Mouse (Mus musculus): ENCODE measurements at regions not wholly inside any gene's neighbourhood (a gene's known extent, or its start where the extent isn't known, plus 50 kb on each side); places are given as distances from the start of the nearest gene placed in this dataset.

DNA sequence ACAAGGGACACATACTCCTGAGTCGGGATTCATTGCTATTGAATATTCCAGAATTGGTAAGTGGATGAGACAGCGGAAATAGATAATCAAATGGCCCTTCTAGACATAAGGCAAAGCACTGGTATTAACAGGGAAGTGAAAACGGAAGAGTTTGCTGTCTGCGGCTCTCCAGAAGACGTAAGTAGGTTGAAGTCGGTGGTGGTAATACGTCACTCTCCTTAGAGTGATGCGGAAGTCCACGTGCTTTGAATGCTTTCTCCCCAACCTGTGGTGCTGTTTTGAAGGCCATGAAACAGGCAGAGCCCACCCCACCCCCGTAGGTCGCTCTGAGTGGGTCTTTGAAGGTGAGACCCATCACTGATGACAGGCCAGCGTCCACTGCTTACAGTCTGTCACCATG is 308.0 kb upstream of the Tbx3 start:
- Histone ChIP-seq H3K9ac (no peak overlapping the region), H3K27me3 (ENCODE audit: insufficient read depth, low read length) (no peaks in the 10 kb centered on the region), H3K36me3 (ENCODE audit: insufficient read depth) (no peaks in the 10 kb centered on the region), H3K4me2 (ENCODE audit: low read depth) (no peak overlapping the region), H3K27ac (ENCODE audit: low read depth, low read length) (no peak overlapping the region), H3K4me3 (ENCODE audit: low read depth, low read length) (no peak overlapping the region), H3K4me1 (ENCODE audit: insufficient read depth) (no peaks in the 10 kb centered on the region), H3K9me3 (ENCODE audit: low read length) (no peaks in the 10 kb centered on the region)
- 81% methylated on average over 12 of the region's 12 CpGs for WGBS
- no peak for TF ChIP-seq CTCF (IDR thresholded peaks at IDR 0.05; ENCODE audit: low read depth)
- no peak for ATAC-seq
- DNase-seq, result no peak

- no peaks in the 10 kb centered on the region for H3K4me1 ChIP-seq (ENCODE audit: insufficient read depth)
- no peaks in the 10 kb centered on the region for H3K9me3 ChIP-seq (ENCODE audit: low read length)
- no peak for TF ChIP-seq CTCF (IDR thresholded peaks at IDR 0.05; ENCODE audit: low read depth)
- WGBS, result 50% methylated on average over 4 of the region's 4 CpGs
- no peaks in the 10 kb centered on the region for H3K36me3 ChIP-seq (ENCODE audit: insufficient read depth)
- DNase-seq (no peak), ATAC-seq (no peak)
- H3K4me3 ChIP-seq (ENCODE audit: low read depth, low read length), result no peak overlapping the region
- no peak overlapping the region for H3K27ac ChIP-seq (ENCODE audit: low read depth, low read length)
- no peak overlapping the region for H3K9ac ChIP-seq
- H3K27me3 ChIP-seq (ENCODE audit: insufficient read depth, low read length), result no peaks in the 10 kb centered on the region
- H3K4me2 ChIP-seq (ENCODE audit: low read depth), result no peak overlapping the region
Observed at GRCm38 (mm10) chr5:119364250-119364649, 306.2 kb upstream of the Tbx3 start.

DNA sequence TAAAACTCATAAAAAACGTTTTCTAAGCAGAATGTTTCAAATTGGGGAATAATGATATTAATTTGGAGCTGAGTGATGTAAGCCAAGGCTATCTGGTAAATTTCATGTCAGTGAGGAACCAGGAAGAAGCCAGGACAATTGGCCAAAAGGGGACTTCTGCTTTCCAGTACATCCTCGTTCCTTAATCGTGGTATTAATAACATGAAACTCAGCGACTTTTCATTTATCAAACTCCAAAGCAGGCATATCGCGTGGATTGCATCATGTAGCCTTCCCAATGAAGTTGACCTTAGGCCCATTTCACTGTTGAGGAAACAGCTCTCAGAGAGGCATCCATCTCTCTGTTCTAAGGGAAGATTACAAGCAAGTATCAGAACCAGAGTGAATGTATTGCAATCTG is 305.3 kb upstream of the Tbx3 start:
- DNase-seq (no peak), ATAC-seq (no peak)
- Histone ChIP-seq H3K9ac (no peak overlapping the region), H3K4me1 (ENCODE audit: insufficient read depth) (no peaks in the 10 kb centered on the region), H3K27me3 (ENCODE audit: insufficient read depth, low read length) (no peaks in the 10 kb centered on the region), H3K4me2 (ENCODE audit: low read depth) (no peak overlapping the region), H3K27ac (ENCODE audit: low read depth, low read length) (no peak overlapping the region), H3K9me3 (ENCODE audit: low read length) (no peaks in the 10 kb centered on the region), H3K4me3 (ENCODE audit: low read depth, low read length) (no peak overlapping the region), H3K36me3 (ENCODE audit: insufficient read depth) (no peaks in the 10 kb centered on the region)
- WGBS, result 87% methylated on average over 6 of the region's 6 CpGs
- TF ChIP-seq CTCF (IDR thresholded peaks at IDR 0.05; ENCODE audit: low read depth), result no peak

DNA sequence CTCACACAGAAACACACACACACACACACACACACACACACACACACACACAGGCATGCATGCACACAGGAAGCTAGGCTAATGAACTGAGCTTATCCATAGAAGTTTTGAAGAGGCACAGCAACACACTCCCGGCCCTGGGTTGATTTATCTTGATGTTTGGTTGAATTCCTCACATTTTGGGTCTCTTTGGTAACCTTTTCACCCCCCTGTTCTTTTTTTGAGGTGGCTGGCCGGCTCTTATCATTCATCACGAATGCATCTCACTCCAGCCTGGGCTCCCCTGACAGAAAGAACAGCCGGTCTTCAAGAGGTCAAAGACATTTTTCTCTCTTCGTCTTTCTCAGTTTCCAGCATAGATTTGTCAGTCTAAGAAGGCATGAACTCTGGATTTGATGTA is 304.2 kb upstream of the Tbx3 start:
- no peaks in the 10 kb centered on the region for H3K9me3 ChIP-seq (ENCODE audit: low read length)
- H3K4me2 ChIP-seq (ENCODE audit: low read depth), result no peak overlapping the region
- no peak overlapping the region for H3K4me3 ChIP-seq (ENCODE audit: low read depth, low read length)
- no peak for DNase-seq
- ATAC-seq, result no peak
- H3K27ac ChIP-seq (ENCODE audit: low read depth, low read length), result no peak overlapping the region
- 70% methylated on average over 5 of the region's 5 CpGs for WGBS
- H3K9ac ChIP-seq, result no peak overlapping the region
- no peaks in the 10 kb centered on the region for H3K4me1 ChIP-seq (ENCODE audit: insufficient read depth)
- no peak for TF ChIP-seq CTCF (IDR thresholded peaks at IDR 0.05; ENCODE audit: low read depth)
- H3K36me3 ChIP-seq (ENCODE audit: insufficient read depth), result no peaks in the 10 kb centered on the region
- H3K27me3 ChIP-seq (ENCODE audit: insufficient read depth, low read length), result no peaks in the 10 kb centered on the region

DNA sequence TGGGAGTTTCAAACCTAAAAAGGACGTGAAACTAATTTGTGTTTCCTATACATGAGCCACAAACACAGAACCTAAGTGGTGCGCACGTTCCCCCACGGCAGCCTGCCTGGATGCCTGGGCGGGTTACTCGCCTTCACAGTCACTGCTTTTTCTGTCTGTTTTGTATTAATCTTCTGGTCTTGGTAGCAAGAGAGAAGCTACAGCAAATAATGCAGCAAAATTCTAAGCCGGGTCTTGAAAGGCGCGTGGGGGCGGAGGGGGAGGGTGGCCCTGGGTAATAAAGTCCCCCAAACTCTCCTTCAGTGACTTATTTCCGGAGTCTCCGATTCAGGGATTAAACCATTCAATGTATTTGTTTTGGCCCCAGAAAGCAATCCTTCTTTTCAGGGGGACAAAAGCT is 300.0 kb upstream of the Tbx3 start:
- no peaks in the 10 kb centered on the region for H3K9me3 ChIP-seq (ENCODE audit: low read length)
- ATAC-seq (no peak), DNase-seq (no peak)
- H3K4me2 ChIP-seq (ENCODE audit: low read depth), result 0 out of 2 replicates have a peak overlapping the region, but pooled peaks have one; percentile 14
- H3K4me1 ChIP-seq (ENCODE audit: insufficient read depth), result no peaks in the 10 kb centered on the region
- no peak overlapping the region for H3K27ac ChIP-seq (ENCODE audit: low read depth, low read length)
- no peak for TF ChIP-seq CTCF (IDR thresholded peaks at IDR 0.05; ENCODE audit: low read depth)
- 7% methylated on average over 12 of the region's 12 CpGs for WGBS
- no peaks in the 10 kb centered on the region for H3K27me3 ChIP-seq (ENCODE audit: insufficient read depth, low read length)
- no peak overlapping the region for H3K9ac ChIP-seq
- H3K4me3 ChIP-seq (ENCODE audit: low read depth, low read length), result no peak overlapping the region
- H3K36me3 ChIP-seq (ENCODE audit: insufficient read depth), result no peaks in the 10 kb centered on the region

DNA sequence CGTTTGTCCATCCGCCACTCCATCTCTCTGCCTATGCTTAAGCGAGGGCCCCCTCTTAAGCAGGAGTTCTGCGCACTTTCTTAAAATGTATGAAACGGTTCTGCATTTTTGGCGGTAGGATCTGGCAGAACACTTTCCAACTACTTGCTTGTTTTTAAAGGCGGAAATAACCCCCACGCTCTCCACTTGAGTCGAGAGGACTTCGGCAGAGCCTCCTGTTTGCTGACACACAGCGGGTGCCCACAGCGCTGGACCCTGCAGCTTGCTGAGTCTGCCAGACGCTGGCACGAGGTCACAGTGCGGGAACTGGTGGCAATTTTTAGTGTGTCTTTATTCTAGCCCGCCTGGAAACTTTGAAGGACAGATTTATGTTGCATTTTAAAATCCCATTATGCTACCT is 299.5 kb upstream of the Tbx3 start:
- no peak overlapping the region for H3K4me3 ChIP-seq (ENCODE audit: low read depth, low read length)
- no peak for TF ChIP-seq CTCF (IDR thresholded peaks at IDR 0.05; ENCODE audit: low read depth)
- peak; percentile 21 for DNase-seq
- ATAC-seq, result no peak
- no peaks in the 10 kb centered on the region for H3K9me3 ChIP-seq (ENCODE audit: low read length)
- WGBS, result 4% methylated on average over 16 of the region's 16 CpGs
- H3K27me3 ChIP-seq (ENCODE audit: insufficient read depth, low read length), result no peaks in the 10 kb centered on the region
- H3K4me1 ChIP-seq (ENCODE audit: insufficient read depth), result no peaks in the 10 kb centered on the region
- no peaks in the 10 kb centered on the region for H3K36me3 ChIP-seq (ENCODE audit: insufficient read depth)
- H3K27ac ChIP-seq (ENCODE audit: low read depth, low read length), result no peak overlapping the region
- no peak overlapping the region for H3K9ac ChIP-seq
- 0 out of 2 replicates have a peak overlapping the region, but pooled peaks have one; percentile 14 for H3K4me2 ChIP-seq (ENCODE audit: low read depth)

DNA sequence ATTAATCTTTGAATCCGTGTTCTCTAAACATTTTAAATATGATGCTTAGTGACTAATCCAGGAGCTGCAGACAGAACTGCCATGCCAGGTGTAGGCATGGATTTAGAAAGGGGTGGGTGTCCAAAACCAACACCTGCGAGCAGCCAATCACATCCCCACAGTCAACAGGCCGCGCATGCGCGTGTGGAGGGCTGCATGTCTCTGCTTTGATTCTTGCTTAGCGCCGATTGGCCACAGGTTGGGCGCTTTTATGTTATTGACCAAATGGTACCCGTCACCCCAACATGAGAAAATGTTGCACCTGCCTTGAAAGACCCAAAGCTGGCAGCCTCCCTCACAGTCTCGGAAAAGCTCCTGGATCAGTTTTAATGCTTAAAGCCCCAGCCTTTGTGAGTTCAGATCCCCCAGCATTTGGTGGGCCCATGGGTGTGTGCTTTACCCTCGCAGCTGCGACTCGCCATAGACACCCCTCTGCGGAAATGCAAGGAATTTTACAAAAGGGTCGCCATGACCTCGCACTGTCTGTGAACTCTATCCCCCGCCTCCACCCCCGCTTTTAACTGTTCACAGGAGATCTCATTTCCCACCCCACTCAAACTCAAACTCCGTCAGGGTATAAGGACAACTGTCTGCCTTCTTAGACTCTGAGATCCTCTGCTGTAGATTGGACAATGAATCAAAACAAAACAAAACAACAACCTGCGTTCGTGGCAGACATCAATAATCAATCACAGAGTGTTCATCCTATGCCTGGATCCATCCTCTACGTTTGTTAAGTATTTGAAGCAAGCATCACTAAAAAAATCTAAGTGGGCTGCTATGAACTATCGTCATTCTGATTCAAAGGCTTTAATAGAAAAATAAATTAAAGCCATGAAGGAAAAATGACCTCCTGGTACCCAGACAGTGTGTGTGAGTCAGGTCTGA is 296.4 kb upstream of the Tbx3 start:
- TF ChIP-seq CTCF (IDR thresholded peaks at IDR 0.05; ENCODE audit: low read depth), result no peak
- Histone ChIP-seq H3K4me1 (ENCODE audit: insufficient read depth) (no peaks in the 10 kb centered on the region), H3K36me3 (ENCODE audit: insufficient read depth) (no peaks in the 10 kb centered on the region), H3K4me3 (ENCODE audit: low read depth, low read length) (no peak overlapping the region), H3K27me3 (ENCODE audit: insufficient read depth, low read length) (no peaks in the 10 kb centered on the region), H3K9ac (no peak overlapping the region), H3K9me3 (ENCODE audit: low read length) (no peaks in the 10 kb centered on the region), H3K4me2 (ENCODE audit: low read depth) (no peak overlapping the region), H3K27ac (ENCODE audit: low read depth, low read length) (no peak overlapping the region)
- no peak for ATAC-seq
- WGBS, result 88% methylated on average over 24 of the region's 24 CpGs
- no peak for DNase-seq
